In genomic region chr3:70130241-70131029, GRCm38 (mm10) we compare ENCODE assay signal across 26 mouse cellular contexts.
"Had no signal": no experiment of that assay in that cellular context is flagged by ENCODE, and none has a peak within 500 bp of the region (broad histone marks: within the 10 kb centered on the region; RNA-seq: fewer than 3 reads in every experiment).

No protein-coding gene starts in this region.

- H3K27ac ChIP-seq: heart, adult 2 months; heart, embryonic 13.5 days; heart, embryonic 15.5 days; hindbrain, embryonic 10.5 days; hindbrain, embryonic 12.5 days; hindbrain, embryonic 14.5 days; intestine, embryonic 15.5 days; layer of hippocampus, adult 2 months; left cerebral cortex, adult 2 months; liver, embryonic 13.5 days; liver, embryonic 15.5 days had no signal

- H3K9me3 ChIP-seq: heart, embryonic 13.5 days; heart, embryonic 15.5 days; hindbrain, embryonic 10.5 days; hindbrain, embryonic 12.5 days; intestine, embryonic 15.5 days; liver, embryonic 13.5 days; liver, embryonic 15.5 days had no signal

- H3K4me1 ChIP-seq: heart, embryonic 13.5 days; heart, embryonic 15.5 days; hindbrain, embryonic 10.5 days; hindbrain, embryonic 12.5 days; intestine, embryonic 15.5 days; liver, embryonic 13.5 days; liver, embryonic 15.5 days had no signal

- ATAC-seq: forebrain, postnatal 0 days; hindbrain, embryonic 16.5 days; inflammation-experienced regulatory T-cells, adult 6 months; intestine, embryonic 15.5 days; intestine, postnatal 0 days had no signal

- H3K4me2 ChIP-seq: heart, embryonic 11.5 days; heart, embryonic 13.5 days; heart, embryonic 15.5 days; hindbrain, embryonic 12.5 days; hindbrain, embryonic 14.5 days; intestine, embryonic 15.5 days; liver, embryonic 11.5 days; liver, embryonic 13.5 days; liver, embryonic 15.5 days had no signal

- H3K27me3 ChIP-seq: heart, embryonic 13.5 days; heart, embryonic 15.5 days; hindbrain, embryonic 12.5 days; intestine, embryonic 15.5 days; liver, embryonic 13.5 days; liver, embryonic 15.5 days had no signal

- DNase-seq: forebrain, postnatal 0 days; gastrocnemius, postnatal 14 days; gastrocnemius, postnatal 36 days; heart, adult 2 months; heart, postnatal 14 days; heart, postnatal 4 days; kidney, adult 18-20 months; kidney, adult 8-10 months; kidney, postnatal 25 days; kidney, postnatal 4 days; liver; liver, embryonic 13.5 days had no signal

- H3K4me3 ChIP-seq: heart, adult 2 months; heart, embryonic 13.5 days; heart, embryonic 15.5 days; hindbrain, embryonic 10.5 days; hindbrain, embryonic 12.5 days; intestine, embryonic 15.5 days; layer of hippocampus, adult 2 months; left cerebral cortex, adult 2 months; liver, embryonic 13.5 days; liver, embryonic 15.5 days had no signal

- H3K36me3 ChIP-seq: heart, embryonic 13.5 days; heart, embryonic 15.5 days; hindbrain, embryonic 10.5 days; hindbrain, embryonic 12.5 days; intestine, embryonic 15.5 days; liver, embryonic 13.5 days; liver, embryonic 15.5 days had no signal

- H3K9ac ChIP-seq: forebrain, postnatal 0 days; heart, embryonic 13.5 days; heart, embryonic 15.5 days; hindbrain, embryonic 12.5 days; hindbrain, embryonic 14.5 days; intestine, embryonic 15.5 days; liver, embryonic 13.5 days; liver, embryonic 15.5 days had no signal
